Mouse (Mus musculus): ENCODE results near the gene Olr1.

Olr1 gene

GRCm38 (mm10) chr6:129507024-129507423 is at the start of gene Olr1:
TSS of gene Olr1 (minus strand) at chr6:129507165.
- no peak for DNase-seq

DNA sequence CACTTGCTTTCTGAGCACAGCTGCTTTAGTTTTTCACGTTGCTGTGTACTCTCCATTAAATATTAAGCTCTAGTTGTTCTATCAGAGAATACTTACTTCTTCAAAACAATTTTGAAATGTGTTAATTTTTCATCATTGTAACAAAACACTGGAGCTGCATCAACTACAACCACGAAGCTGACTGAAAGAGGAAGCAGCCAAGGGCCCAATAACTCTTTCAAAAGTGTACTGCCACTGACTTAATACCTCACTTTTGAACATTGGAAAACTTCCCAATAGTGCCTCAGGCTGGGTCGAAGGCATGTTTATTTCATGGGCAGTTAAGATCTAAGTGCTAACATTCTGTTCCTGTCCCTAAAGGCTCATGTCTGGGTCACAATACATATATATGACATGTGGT is 41.0 kb upstream of the Olr1 start:
- no peak for DNase-seq

DNA sequence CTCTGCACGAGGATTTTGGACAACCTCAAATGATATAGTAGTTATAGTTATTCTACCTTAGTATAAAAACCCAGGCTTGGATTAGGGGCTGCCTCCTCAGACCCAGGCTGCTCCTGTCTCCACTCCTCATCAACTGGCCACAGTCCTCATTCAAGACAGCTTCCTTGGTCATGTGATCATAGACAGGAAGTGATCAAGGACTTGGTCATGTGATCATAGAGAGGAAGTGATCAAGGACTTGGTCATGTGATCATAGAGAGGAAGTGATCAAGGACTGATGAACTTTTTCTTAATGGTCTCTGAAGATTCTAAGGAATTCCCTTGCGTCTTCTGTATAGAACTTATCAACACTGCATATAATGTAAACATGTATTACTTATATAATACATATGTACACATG is 40.3 kb upstream of the Olr1 start:
- no peak for DNase-seq

DNA sequence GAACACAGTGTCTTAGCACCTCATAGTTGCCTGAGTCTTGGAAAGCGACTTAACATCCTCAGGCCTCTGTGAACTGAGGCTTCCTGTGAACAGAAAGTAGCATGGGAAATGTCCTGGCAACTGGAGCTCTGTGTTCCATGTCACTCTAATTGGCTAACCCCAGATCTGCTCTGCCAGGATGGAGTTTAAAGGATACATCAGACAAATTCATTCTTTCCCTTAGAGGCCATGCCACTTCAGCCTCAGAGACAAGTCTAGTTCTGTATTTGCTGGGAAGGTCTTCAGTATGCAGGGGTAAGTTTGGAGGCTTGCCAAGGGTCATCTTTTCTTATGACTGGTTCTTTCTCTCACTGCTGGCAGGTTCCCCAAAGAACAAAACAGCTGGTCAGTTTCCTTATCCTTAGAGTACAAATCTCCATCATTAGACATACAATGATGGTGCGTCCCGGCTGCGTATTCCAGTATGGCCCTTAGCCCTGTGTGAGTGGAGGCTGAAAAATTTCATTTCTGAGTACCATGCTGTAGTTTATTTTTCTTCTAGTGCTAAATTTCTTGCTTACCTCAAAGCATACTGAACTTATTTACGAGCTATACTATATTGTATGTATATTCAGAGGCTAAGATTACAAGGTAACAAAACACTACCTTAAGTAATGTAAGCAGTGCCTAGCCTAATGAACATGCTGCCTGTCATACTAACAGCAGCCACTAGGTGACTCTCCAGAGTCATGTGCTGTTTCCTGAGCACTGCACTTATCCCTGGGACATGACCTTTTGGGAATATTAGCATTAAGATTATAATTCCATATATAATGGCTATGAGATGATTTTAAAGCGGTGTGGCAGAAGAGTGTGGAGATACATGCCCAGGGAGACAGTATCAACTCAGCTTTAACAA is 37.0 kb upstream of the Olr1 start:
- DNase-seq, result peak; percentile 80 to 82

DNA sequence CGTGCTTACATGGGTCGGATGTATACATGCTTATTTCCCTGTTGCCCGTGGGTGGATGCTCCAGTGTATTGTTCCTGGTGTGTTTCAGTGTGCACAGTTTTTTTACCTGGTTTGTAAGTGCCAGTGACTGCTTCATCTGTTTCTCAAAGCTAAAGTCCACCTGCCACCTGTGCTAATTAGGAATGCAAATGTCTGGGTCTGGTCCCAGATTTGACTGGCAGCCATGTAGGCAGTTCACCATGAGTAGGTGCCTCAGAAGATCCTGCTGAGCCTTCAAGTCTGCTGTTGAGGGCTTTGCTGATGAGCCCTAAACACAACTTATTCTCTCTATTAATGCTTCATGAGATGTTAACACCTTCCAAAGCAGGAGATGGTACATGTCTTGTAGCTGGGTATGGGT is 35.6 kb upstream of the Olr1 start:
- DNase-seq, result no peak

- no peak for DNase-seq
These were observed 35.0 kb upstream of the Olr1 start for GRCm38 (mm10) chr6:129541931-129542330.

DNA sequence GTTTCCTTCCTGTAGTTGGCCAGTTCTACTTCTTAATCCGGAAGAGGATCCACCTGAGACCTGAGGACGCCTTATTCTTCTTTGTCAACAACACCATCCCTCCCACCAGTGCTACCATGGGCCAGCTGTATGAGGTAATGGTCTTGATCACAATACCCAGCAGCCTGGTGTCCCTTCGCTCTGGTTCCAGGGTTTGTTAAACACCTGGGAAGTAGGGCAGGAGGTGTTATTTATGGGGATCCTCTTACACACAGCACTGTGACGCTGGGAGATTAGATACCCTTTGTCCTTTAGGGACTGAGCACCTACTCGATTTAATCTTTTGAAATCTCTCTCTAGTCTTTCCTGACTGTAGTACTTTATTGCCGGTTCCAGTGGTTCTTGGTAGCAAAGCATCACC is 31.6 kb upstream of the Olr1 start:
- DNase-seq, result no peak

GRCm38 (mm10) chr6:129535723-129536122 is 28.8 kb upstream of the Olr1 start:
- no peak for DNase-seq

GRCm38 (mm10) chr6:129534627-129535190 is 27.7 kb upstream of the Olr1 start:
- peak; percentile 36 to 51 for DNase-seq

DNA sequence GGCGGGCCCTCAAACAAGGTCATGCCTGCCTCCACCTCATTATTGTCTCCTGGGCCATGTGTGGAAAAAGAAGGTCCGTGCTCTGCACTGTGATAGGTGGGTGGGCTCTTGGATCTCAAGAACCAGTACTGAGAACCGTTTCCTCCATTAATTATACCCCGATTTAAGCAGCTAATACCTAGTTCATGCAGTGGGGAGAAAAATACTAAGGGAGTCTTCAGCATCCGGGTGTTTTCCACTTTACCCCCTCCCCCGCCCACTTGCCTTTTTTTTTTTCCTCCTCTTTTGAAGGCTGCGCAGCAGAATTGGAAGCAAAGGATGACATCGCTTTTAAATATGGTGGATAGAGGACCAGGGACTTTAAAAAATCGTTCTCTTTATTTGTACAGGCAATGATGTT is 27.1 kb upstream of the Olr1 start:
- DNase-seq, result peak in 1 of 2 experiments; percentile 30

DNA sequence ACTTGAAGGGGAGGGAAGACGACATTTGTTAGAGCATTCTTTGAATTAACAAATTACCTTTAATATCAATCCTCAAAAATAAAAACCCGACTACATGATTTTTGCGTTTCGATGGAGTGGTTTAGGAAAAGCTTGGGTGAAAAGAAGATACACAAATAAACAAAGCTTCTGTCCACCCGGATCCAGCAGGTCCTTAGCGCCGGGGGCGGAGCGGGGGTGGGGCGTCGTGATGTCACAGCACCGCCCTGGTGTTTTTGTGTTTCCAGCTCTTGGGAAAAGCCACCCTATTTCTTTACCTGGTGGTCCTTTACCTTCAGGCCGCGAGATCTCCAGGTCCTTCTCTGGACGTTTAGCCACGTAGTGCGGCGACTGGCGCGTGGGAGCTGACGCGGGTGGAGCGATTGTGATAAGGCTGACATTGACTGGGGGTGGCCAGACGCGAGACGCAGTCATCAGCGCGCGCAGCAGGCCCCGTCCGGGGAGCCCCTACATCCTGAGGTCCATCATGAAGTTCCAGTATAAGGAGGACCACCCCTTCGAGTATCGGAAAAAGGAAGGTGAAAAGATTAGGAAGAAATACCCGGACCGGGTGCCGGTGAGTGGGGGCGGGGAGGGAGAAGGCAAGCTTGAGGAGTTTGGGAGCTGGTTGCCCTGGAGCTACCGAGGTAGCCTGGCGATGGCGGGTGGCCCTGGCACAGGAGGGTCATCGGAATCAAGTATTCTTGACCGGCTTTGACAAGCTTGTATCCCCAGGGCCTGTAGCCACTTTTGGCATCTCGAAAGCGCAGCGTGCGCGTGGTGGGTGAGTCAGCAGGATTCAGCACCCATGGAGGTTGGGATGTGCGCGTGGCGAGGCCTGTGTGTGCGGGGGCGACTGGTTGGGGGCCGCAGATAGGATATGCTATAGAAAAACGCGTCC is 26.2 kb upstream of the Olr1 start, which contains the start of gene Gabarapl1:
Gabarapl1 (plus strand) TSS at position 219 of the 919 bp plus-strand sequence.
- DNase-seq, result peak; percentile 90 to 93

GRCm38 (mm10) chr6:129532556-129532941 is 25.6 kb upstream of the Olr1 start:
- DNase-seq, result peak; percentile 86 to 92

DNA sequence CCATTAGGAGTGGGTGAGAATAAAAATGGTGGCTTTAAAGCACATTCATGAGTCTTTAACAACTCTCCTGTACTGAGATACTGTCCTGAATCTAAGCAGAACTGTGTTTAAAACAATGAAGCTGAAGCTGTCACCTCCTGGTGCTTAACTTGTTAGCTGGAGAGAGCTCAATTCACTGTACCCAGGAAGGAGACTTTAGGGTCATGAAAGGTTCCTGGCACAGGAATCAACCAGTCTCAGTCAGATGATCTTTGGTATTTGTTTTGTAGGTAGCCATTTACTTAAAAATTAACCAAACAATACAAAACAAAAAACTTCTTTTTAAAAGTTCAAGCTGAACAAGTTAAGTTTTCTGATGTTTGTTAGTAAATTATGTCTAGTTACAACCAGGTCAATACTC is 23.3 kb upstream of the Olr1 start:
- DNase-seq, result no peak

GRCm38 (mm10) chr6:129529605-129530004 is 22.6 kb upstream of the Olr1 start:
- DNase-seq, result no peak

- DNase-seq, result no peak
These were observed 20.5 kb upstream of the Olr1 start for GRCm38 (mm10) chr6:129527416-129527815.

DNA sequence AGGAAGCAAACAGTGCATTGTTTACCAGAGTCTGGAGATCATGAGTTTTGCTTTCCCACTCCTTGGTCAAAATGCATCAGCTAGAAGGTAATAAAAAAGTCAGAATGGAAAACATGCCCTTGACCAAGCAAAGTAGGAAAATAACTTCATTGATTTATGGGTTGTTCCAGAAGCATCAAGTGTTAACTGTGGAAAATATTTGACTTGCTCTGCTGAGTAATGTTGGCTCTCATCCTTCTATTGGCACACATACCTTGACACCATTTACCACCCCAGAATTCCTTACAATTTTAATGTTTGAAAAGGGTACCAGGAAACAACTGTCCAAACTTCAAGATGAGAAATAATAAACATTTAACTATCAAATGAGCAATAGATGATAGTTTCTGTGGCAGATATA is 19.1 kb upstream of the Olr1 start:
- DNase-seq, result no peak

DNA sequence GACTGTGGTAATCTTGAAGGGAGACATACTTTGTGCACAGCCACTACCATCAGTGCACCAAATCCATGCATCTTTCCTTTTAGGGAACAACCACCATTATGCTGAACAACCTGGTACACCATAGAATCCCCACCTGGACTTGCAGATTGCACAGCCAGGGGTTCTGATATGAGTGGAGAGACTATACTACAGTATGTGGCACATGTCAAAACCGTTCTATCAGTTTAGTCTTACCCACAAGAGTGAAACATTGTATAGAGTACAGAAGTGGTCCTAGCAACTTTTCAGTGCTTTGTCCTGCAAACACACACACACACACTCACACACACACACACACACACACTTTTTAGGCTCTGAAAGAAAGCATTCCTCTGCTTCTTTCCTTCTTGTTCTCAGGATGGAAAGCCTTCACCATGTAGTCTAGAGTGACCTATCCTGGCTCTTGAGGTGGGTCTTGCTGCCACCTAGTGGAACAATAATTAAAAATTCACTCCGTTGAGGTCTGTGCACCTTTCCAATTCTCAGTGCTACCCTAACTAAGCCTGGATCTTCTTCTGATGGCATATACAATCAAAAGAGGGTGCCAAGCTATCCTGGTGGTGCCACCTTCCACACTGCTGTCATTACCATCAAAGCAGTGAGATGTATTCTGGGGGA is 10.9 kb upstream of the Olr1 start:
- DNase-seq, result peak in 1 of 2 experiments; percentile 49

- no peak for DNase-seq
These were observed 9.4 kb upstream of the Olr1 start for GRCm38 (mm10) chr6:129516388-129516787.

DNA sequence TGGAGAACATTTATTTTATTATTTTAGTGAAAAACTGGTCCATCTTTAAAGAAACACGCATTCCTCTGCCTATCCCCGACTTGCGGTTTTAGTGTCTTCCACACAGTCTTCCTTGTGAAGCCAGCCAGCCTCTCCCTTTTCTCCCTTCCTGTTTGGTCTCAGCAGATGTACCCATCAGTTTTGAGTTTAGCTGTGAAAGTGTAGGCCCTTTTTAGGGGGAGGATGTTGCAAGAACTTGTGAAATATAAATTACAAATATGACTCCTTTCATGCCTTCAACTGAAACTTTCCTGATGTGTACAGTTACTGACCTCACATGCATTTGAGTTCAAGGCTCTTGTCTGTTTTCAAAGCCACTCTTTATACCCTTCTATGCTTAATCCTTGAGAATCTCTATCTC is 8.1 kb upstream of the Olr1 start:
- DNase-seq, result no peak

GRCm38 (mm10) chr6:129514376-129514775 is 7.4 kb upstream of the Olr1 start:
- DNase-seq, result no peak

DNA sequence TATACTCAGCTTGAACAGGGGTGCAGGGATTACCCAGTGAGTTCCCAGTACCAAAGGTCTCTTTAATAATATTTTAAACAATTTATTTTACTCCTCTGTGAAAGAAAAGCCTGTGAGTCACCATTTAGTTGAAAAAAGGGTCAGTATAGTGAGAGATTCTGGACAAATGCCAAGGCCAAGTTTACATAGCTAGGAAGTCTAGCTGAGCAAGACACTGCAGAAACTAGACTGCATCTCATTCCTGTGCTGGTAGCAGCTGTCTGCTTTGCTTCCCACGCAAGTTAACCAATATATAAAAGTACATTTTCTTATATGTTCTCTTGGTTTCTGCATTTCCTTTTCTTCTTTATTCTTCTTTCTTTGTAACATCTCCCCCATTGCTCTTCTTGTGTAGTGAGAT is 6.4 kb upstream of the Olr1 start:
- no peak for DNase-seq

DNA sequence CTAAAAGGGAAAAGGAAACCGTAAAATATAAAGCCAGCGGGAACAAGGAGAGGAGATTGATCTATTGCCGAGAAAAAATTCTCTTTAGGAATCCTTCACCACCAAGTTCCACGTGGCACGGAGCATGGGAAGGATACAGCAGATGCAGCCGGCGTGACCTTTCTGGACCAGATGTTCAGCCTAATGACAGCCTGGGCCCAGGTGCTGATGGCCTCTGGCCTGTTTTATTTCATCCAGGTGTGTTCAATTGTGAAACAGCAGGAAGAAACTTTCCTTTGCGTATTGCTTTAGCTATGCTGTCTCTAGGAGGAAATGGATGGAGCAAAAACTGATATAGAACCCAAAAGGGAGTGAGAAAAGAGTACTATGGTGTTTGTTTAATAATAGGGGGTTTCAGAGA is 5.9 kb upstream of the Olr1 start:
- peak in 1 of 2 experiments; percentile 35 for DNase-seq

DNA sequence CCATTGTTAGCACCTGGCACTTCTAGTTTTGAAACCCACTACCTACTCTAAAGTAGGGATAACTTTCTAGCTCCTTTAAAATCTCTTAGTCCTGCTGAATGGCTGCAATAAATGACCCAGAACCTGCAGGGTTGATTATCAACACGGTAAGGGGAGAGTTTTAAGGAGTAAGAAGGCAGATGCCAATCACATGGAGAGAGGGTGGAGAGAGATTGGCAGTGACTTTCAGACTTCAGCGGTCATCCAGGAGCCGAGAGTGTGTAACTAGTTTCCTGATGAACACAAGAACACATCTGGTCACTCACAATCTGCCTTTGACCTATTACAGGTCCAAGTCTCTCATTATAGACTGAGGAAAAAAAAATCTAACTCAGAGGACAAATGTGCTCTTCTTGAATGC is 5.4 kb upstream of the Olr1 start, which contains the start of gene Tmem52b:
Tmem52b (plus strand) TSS at position 189 of the 400 bp plus-strand sequence.
- no peak for DNase-seq
